Mouse (Mus musculus): ENCODE results near the gene Iqcn.

- TF ChIP-seq GATA1 (IDR thresholded peaks at IDR 0.05; ENCODE audit: borderline replicate concordance, low read length), result no peak
- TF ChIP-seq FLI1 (IDR thresholded peaks at IDR 0.05; ENCODE audit: low read length), result no peak
Observed at GRCm38 (mm10) chr8:70677451-70678080, 25.7 kb upstream of the Iqcn start.
